Mouse (Mus musculus) erythroblast, embryonic 14.5 days (primary cell): ENCODE results near the gene Dscam.

Experiments used
- GATA1 ChIP-seq: IDR thresholded peaks from 2 replicates; pipeline ENCODE4 v1.6.1; 2012; ENCODE audit warnings: low read length, inconsistent platforms, mixed read lengths
- TAL1 ChIP-seq: IDR thresholded peaks from 3 replicates; pipeline ENCODE4 v1.6.1; 2012; ENCODE audit warnings: low read length, inconsistent platforms, mixed read lengths

- TF ChIP-seq GATA1 (no peak), TAL1 (no peak)
Observed at GRCm38 (mm10) chr16:96668478-96668877, 502.1 kb downstream of the Dscam start.
